Mouse (Mus musculus) hindlimb bud, embryonic 11.5 days (tissue): ENCODE results near the gene Glrx5.

Experiments
- DNase-seq: peaks from one replicate; pipeline ENCODE4 v3.0.0-alpha.2; 2012; ENCODE audit warnings: low read depth, low spot score; ENCODE audit errors: extremely low spot score

Gene Glrx5

DNA sequence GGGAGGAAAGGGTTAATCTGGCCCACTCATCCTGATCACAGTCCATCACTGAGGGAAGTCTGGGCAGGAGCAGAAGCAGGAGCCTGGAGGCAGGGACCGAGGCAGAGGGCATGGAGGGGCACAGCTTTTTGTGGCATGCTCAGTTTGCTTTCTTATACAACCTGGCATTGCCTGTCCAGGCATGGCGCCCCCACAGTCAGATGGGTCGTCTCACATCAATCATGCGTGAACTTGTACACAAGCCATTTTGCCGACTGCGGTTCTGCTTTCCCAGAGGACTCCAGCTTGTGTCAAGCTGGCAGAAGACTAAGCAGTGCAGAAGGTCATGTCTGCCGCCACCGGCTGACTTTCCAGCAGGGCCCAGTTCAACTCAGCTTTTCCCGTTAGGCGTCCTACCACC lies 34.0 kb downstream of the Glrx5 start:
- DNase-seq: no peak

DNA sequence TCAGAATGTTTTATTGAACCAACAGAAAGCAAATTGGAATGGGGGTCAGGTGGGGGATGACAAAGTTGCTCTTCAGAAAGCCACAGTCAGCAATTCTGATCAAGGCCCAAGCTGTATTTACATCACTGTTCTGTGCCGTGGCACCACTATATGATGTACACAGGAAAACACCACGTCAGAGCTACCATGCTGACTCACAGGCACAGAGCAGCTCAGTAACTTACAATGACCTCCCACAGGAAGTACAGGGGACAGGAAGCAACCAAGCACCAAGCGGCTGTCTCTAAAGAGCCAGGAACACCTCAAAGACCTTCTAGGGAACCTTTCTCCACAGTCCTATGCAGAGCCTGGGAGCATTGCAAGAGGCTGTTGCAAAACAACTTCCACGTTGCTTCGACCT lies 36.4 kb downstream of the Glrx5 start:
- no peak for DNase-seq

DNA sequence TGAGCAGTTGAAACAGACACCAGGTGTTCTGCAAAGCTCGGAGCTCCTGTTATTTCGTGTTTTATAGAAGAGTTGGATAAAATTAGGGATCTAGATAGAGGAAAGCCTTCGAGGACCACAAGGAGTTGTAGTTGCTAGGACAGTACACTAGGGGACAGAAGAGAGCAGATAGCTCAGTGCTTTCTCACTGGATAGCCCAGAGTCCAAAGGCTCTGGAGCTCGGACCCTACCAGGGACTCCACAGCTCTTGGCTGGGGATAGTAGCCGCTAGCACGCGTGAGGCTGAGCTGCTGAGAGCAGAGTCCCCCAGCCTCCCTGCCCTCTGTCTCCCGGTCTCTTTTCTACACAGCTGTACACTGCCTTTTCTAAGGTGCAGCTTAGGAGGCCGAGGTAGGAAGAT lies 41.2 kb downstream of the Glrx5 start:
- DNase-seq: no peak

DNA sequence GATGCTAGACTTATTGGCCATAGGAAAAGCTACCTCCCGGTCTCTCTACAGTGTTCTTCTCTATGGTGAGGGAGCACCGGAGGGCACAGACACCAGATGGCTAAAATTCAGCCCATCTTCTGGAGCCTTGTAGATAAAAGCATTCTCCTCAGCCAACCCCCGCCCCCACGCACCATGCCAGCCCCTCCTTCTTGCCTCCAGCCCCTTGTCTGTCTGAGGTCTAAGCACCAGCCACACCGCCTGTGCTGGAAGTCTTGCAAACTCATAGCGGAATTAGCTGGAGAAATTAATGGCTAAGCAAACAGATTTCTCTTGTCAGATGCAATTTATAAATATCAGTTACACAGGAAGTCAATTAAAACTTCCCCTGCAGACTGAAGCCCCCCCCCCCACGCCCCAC lies 43.0 kb downstream of the Glrx5 start:
- no peak for DNase-seq

DNA sequence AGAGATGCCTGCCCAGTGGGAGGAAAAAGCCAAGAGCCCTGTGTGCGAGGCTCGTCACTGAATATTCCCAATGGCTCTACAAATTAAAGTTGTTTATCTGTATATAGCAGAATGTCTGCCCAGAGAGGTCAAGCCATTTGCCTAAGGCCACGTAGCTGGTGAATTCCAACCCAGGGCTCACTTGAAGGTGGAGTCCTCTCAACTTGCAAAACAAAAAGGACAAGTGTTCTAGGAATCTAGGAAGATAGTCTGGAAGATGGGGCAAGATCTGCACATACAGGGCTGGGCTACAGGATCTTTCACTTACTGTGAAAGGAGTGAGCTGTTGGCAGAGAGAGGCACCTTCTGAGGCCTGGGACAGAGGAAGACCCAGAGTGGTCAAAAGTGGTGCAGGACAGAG lies 44.0 kb downstream of the Glrx5 start:
- DNase-seq: no peak

DNA sequence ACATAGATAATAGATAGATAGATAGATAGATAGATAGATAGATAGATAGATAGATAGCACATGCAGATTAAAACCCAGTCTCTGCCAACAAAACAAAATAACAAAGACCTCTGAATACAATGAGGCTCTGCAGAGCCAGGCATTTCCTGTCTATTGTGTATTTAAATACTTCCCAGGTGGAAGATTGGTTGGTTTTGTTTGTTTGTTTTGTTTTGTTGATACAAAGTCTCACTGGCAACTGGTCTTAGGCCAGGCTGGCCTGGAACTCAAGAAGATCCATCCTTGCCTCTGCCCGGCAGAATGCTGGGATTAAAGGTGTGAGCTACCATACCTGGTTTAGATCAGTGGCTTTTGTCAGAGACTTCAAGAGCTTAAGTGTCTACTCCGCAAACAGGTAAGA lies 44.7 kb downstream of the Glrx5 start:
- DNase-seq: no peak

DNA sequence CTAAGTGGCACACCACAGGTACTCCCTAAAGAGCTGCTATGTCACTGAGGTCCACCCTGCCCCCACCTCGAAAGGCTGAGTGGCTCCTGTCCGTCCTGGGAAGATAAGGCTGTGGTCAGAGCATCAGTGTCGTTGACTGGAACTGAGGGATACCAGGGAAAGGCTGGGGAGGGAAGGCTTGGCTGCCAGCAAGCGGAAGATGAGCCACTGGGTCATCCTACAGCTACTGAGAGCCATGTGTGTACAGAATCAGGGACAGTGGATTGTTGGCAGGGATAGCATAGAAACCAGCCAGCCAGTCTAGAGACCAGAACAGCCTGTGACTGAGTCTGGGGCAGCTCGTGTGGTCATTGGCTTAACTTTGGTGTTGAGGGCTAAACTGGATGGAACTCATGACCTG lies 51.7 kb downstream of the Glrx5 start:
- DNase-seq: no peak

DNA sequence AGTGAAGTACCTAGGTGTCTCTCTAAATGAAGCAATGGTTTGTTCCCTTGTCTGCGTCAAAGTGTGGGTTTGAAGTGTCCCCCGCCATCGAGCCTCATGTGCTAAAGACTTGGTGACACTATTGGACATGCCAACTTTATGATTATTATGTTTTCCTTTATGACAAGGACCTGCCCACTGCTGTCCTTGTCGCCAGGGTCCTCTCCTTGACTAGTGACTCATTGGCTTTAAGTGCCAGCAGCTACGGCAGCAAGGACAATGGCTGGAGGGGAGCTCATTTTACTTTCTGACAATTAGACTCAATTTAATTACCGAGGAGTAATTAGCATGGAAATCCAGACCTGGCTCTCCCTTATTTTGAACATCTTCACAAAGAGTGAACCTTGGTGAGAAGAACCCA lies 52.3 kb downstream of the Glrx5 start:
- no peak for DNase-seq

DNA sequence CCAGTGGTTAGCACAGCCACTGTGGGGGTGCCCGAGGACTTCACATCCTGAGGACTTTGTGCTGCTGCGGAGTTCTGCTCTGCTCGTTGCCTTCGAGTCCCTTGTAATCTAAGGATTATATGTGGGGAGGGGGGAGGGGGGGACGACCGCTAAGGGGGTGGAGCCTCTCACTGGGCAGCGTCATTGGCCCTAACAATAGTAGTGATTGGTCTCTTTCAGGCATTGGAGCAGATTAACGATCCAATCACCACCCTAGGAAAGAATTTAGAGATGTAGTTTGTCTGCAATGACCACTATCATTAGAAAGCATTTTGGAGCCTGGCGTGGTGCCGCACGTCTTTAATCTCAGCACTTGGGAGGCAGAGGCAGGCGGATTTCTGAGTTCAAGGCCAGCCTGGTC lies 52.8 kb downstream of the Glrx5 start:
- no peak for DNase-seq

DNA sequence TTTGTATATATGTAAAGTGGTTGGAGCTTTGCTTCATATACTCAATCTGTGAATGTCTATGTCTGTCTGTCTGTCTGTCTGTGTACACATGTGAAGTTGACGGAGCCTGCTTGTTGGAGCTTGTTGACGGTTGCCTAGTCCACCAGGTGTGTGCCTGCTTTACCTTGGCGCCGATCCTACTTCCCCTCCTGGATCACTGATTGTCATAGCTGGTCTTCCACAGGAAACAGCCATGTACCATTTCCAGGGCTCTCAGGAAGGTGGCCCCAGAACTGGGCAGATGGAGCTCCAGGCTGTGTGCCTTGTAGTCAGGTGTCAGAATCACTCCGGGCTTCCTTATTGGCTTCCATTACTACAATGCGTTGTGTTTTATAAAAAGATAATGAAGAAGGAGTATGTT lies 54.3 kb downstream of the Glrx5 start:
- DNase-seq: no peak

DNA sequence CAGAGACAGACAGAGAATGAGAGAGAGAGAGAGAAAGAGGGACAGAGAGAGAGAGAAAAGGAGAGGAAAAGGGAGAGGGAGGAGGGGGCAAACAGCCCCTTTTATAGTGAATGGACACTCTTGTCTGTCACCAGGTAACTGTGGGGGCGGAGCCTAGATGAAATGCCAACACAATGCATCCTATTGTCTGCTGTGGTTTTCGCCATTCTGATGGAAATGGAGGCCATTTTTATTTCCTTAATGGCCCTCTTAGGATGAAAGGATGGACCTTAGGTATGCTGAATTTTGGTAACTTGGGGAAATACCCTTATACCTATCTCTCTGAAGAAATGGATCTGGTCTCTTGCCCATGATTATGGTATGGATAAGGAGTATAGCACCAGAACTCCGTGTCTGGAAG lies 54.9 kb downstream of the Glrx5 start:
- no peak for DNase-seq

DNA sequence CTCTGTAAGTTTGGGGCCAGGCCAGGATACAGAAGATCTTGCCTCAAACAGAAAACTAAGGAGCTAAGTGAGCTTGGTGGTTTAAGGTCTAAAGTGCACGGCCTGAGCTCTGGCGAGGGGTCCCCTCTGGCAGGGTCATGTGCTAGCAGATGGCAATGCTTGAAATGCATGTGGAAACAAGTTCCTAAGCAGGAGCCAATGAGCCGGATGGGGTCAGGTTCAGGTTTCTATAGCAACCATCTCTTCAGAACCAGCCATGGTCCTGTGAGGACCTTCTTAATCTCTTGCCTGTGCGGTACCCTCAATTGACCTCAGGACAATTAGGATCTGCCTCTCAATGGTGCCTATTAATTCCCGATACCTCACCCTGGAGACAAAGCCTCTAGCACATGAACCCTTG lies 56.7 kb downstream of the Glrx5 start:
- DNase-seq: no peak

DNA sequence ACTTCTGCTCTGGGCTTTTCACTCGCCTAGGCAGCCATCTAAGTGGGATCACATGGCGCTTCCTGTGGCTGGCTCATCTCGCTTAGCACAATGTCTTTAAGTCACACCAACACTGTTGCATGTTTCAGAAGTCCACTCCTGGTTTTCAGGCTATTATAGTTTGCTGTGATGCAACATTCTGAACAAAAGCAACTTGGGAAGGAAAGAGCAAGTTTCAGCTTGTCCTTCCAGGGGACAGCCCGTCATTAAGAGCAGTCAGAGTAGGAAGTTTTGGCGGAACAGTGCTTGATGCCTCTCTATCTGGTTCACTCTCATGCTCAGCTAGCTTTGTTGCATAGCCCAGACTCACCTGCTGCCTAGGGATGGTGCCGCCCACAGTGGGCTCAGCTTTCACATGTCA lies 59.1 kb downstream of the Glrx5 start:
- DNase-seq: no peak
